Mouse (Mus musculus) lung, adult 2 months (tissue): Measurements from ENCODE around the gene Gm10053.

Experiments
- CTCF ChIP-seq: fragments of 200-500 bp; IDR thresholded peaks from 2 replicates; pipeline ENCODE4 v1.5.1; 2011; ENCODE audit warnings: mild to moderate bottlenecking, low read length, control low read depth; ENCODE audit not compliant: insufficient read depth
- POLR2A ChIP-seq: fragments of 200-500 bp; IDR thresholded peaks from 2 replicates; pipeline ENCODE4 v1.6.1; 2011; ENCODE audit warnings: low read depth, mild to moderate bottlenecking, control low read depth, low read length, borderline replicate concordance; ENCODE audit errors: extremely low read depth

GRCm38 (mm10) chr19:24899578-24900544, 24.4 kb downstream of the Gm10053 start:
- no peak for TF ChIP-seq CTCF
- TF ChIP-seq POLR2A = no peak
